Mouse (Mus musculus) gastrocnemius, postnatal 10 days (tissue): ENCODE results near the gene Mrps7. TPM values are rescaled to one million over a fixed set of nuclear protein-coding genes. Genes with fewer than 3 reads are reported as not detected.
"Not testable (repeated sequence)": the region's sequence is repeated elsewhere in the genome, so short reads cannot be mapped to it uniquely, and the experiment has no call there.

ENCODE experiments used
- DNase-seq: peaks from one replicate; pipeline ENCODE4 v3.0.0; 2021; ENCODE audit warnings: mixed read lengths
- total RNA-seq, 2 experiments: library from RNA; stranded (reverse); gene quantifications; 2 replicates each; pipeline ENCODE4 v1.2.3; 2021

The Mrps7 gene
- total RNA-seq, 2 experiments from 2014 or later = 61.1 to 71.6 TPM

- no peak for DNase-seq
These were observed 24.9 kb downstream of the Mrps7 start for GRCm38 (mm10) chr11:115628465-115629101.

- no peak for DNase-seq
These were observed 26.2 kb downstream of the Mrps7 start for GRCm38 (mm10) chr11:115629734-115630531.

GRCm38 (mm10) chr11:115630532-115631504, 27.1 kb downstream of the Mrps7 start:
- no peak for DNase-seq

- DNase-seq = no peak
These were observed 27.8 kb downstream of the Mrps7 start for GRCm38 (mm10) chr11:115631505-115631890.

- no peak for DNase-seq
These were observed 28.5 kb downstream of the Mrps7 start for GRCm38 (mm10) chr11:115632247-115632646.

GRCm38 (mm10) chr11:115632862-115633261, 29.1 kb downstream of the Mrps7 start:
- DNase-seq = no peak

GRCm38 (mm10) chr11:115634109-115634508, 30.4 kb downstream of the Mrps7 start:
- no peak for DNase-seq

- no peak for DNase-seq
These were observed 31.3 kb downstream of the Mrps7 start for GRCm38 (mm10) chr11:115635041-115635440.

GRCm38 (mm10) chr11:115635484-115635883, 31.8 kb downstream of the Mrps7 start:
- DNase-seq = no peak

- DNase-seq = no peak
These were observed 33.2 kb downstream of the Mrps7 start for GRCm38 (mm10) chr11:115636960-115637359.

GRCm38 (mm10) chr11:115638498-115639409, 35.0 kb downstream of the Mrps7 start:
- DNase-seq = no peak

GRCm38 (mm10) chr11:115639540-115639939, 35.8 kb downstream of the Mrps7 start:
- DNase-seq = no peak

GRCm38 (mm10) chr11:115640311-115640828, 36.6 kb downstream of the Mrps7 start:
- DNase-seq = no peak

GRCm38 (mm10) chr11:115640978-115641663, 37.4 kb downstream of the Mrps7 start:
- DNase-seq = no peak

GRCm38 (mm10) chr11:115641664-115642036, 37.9 kb downstream of the Mrps7 start:
- DNase-seq = no peak

- DNase-seq = no peak
These were observed 39.0 kb downstream of the Mrps7 start for GRCm38 (mm10) chr11:115642705-115643104.

GRCm38 (mm10) chr11:115643265-115643664, 39.5 kb downstream of the Mrps7 start:
- DNase-seq = no peak

- DNase-seq = no peak
These were observed 40.6 kb downstream of the Mrps7 start for GRCm38 (mm10) chr11:115644308-115644707.

- DNase-seq = not testable (repeated sequence)
These were observed 41.8 kb downstream of the Mrps7 start for GRCm38 (mm10) chr11:115645498-115645897.

- no peak for DNase-seq
These were observed 42.7 kb downstream of the Mrps7 start for GRCm38 (mm10) chr11:115646439-115646838.

GRCm38 (mm10) chr11:115647459-115647858, 43.7 kb downstream of the Mrps7 start:
- peak; percentile 54 for DNase-seq
